ENCODE assay signal across 8 mouse cellular contexts in the genomic region with DNA sequence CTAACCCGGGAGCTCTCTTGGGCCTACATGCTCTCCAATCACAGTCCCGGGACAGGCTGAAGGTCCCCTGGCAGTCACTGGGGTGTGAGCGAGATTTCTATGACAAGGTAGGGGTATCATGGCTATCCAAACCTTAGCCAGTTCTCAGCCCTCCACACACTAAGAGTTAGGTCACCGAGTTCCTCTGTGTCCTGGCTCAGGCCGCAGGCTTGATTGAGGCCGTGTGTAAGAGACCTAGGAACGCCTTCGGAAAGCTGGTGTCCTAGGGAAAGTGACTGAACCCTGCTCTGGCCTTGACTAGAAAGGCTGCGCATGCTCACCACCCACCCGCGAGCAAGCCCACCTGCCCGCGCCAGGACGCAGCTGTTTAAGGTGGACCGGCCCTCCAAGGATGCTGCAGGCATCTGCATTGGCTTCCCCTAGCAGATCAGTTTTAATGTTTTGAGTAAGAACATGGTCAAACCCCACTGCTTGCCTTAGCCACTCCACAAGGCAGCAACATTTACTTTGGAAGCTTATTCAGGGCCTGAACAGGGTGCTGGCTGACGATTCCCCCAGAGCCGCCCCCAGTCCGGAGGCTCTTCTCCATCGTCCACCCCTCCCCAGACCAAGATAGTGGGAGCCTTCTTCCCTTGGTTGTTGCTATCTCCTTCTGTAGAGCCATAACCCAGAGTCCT. TPM values are rescaled to one million over a fixed set of nuclear protein-coding genes. Genes with fewer than 3 reads are reported as not detected.
DNase-seq lines count a peak whose midpoint lies in the region; ATAC-seq and TF ChIP-seq lines count a peak whose summit lies in the region.

No protein-coding gene starts in this region.

- peak; percentile 65; the same call in 1 of the 2 replicates for ATAC-seq in embryonic facial prominence, embryonic 13.5 days (ENCODE audit: insufficient number of reproducible peaks, insufficient read depth, low FRiP score, low TSS enrichment, low read depth)
- ATAC-seq in heart, embryonic 13.5 days (ENCODE audit: extremely low read depth, insufficient number of reproducible peaks, low FRiP score, low TSS enrichment): peak; percentile 53; the same call in 1 of the 2 replicates
- ATAC-seq in kidney, embryonic 16.5 days (ENCODE audit: low FRiP score, low TSS enrichment): peak; percentile 81
- ATAC-seq in liver, embryonic 14.5 days (ENCODE audit: insufficient read depth): peak; percentile 14; the same call in 1 of the 2 replicates

- peak overlapping the region; percentile 91 for H3K27ac ChIP-seq in embryonic facial prominence, embryonic 13.5 days
- peak overlapping the region; percentile 92 for H3K27ac ChIP-seq in heart, embryonic 13.5 days (replicated peaks)
- H3K27ac ChIP-seq in kidney, embryonic 16.5 days (ENCODE audit: low read length): peak overlapping the region; percentile 90
- H3K27ac ChIP-seq in liver, embryonic 14.5 days: no peak overlapping the region

- peak overlapping the region; percentile 89 for H3K9ac ChIP-seq in embryonic facial prominence, embryonic 13.5 days
- H3K9ac ChIP-seq in heart, embryonic 13.5 days: peak overlapping the region; percentile 97
- H3K9ac ChIP-seq in kidney, embryonic 16.5 days (replicated peaks; ENCODE audit: low read length): peak overlapping the region; percentile 91
- H3K9ac ChIP-seq in liver, embryonic 14.5 days (replicated peaks): no peak overlapping the region

- peak overlapping the region; percentile 90 for H3K4me2 ChIP-seq in embryonic facial prominence, embryonic 13.5 days
- peak overlapping the region; percentile 95 for H3K4me2 ChIP-seq in heart, embryonic 13.5 days
- H3K4me2 ChIP-seq in kidney, embryonic 16.5 days (replicated peaks; ENCODE audit: low read depth, low read length): peak overlapping the region; percentile 82
- peak overlapping the region; percentile 70 for H3K4me2 ChIP-seq in liver, embryonic 14.5 days (ENCODE audit: low read depth)

- H3K4me1 ChIP-seq in embryonic facial prominence, embryonic 13.5 days: peaks cover 29% of the 10 kb centered on the region
- H3K4me1 ChIP-seq in heart, embryonic 13.5 days: peaks cover 45% of the 10 kb centered on the region
- peaks cover 24% of the 10 kb centered on the region for H3K4me1 ChIP-seq in kidney, embryonic 16.5 days (ENCODE audit: insufficient read depth, low read length)
- H3K4me1 ChIP-seq in liver, embryonic 14.5 days (replicated peaks; ENCODE audit: control insufficient read depth in 2 of 2, insufficient read depth in 2 of 2, low read length in 1 of 2): peaks cover 3 to 15% of the 10 kb centered on the region in 2 experiments; a peak in 3 of 4 replicates

- peak overlapping the region; percentile 84 for H3K4me3 ChIP-seq in embryonic facial prominence, embryonic 13.5 days
- H3K4me3 ChIP-seq in heart, embryonic 13.5 days: peak overlapping the region; percentile 94
- peak overlapping the region; percentile 85 for H3K4me3 ChIP-seq in kidney, embryonic 16.5 days (ENCODE audit: low read length)
- H3K4me3 ChIP-seq in liver, embryonic 14.5 days (ENCODE audit: insufficient read depth in 1 of 2, low read depth in 2 of 2, low read length in 2 of 2): peak overlapping the region; percentile 47 to 65

- WGBS in embryonic facial prominence, embryonic 13.5 days: 5% methylated on average over 19 of the region's 19 CpGs
- 4% methylated on average over 19 of the region's 19 CpGs for WGBS in heart, embryonic 13.5 days
- WGBS in kidney, embryonic 16.5 days: 2% methylated on average over 19 of the region's 19 CpGs
- WGBS in liver, embryonic 14.5 days (ENCODE audit: insufficient replicate concordance): 9% methylated on average over 19 of the region's 19 CpGs

- no peaks in the 10 kb centered on the region for H3K27me3 ChIP-seq in embryonic facial prominence, embryonic 13.5 days
- no peaks in the 10 kb centered on the region for H3K27me3 ChIP-seq in heart, embryonic 13.5 days (replicated peaks)
- no peaks in the 10 kb centered on the region for H3K27me3 ChIP-seq in kidney, embryonic 16.5 days (ENCODE audit: insufficient read depth, low read length)
- H3K27me3 ChIP-seq in liver, embryonic 14.5 days (ENCODE audit: control insufficient read depth, insufficient read depth, low read length): peaks cover 24% of the 10 kb centered on the region

- H3K36me3 ChIP-seq in embryonic facial prominence, embryonic 13.5 days: peaks cover 26% of the 10 kb centered on the region
- peaks cover 29% of the 10 kb centered on the region for H3K36me3 ChIP-seq in heart, embryonic 13.5 days
- peaks cover 22% of the 10 kb centered on the region for H3K36me3 ChIP-seq in kidney, embryonic 16.5 days (ENCODE audit: insufficient read depth, low read length)
- peaks cover 22% of the 10 kb centered on the region for H3K36me3 ChIP-seq in liver, embryonic 14.5 days (replicated peaks; ENCODE audit: control insufficient read depth, insufficient read depth, low read depth)

- no peaks in the 10 kb centered on the region for H3K9me3 ChIP-seq in embryonic facial prominence, embryonic 13.5 days
- H3K9me3 ChIP-seq in heart, embryonic 13.5 days: no peaks in the 10 kb centered on the region
- no peaks in the 10 kb centered on the region for H3K9me3 ChIP-seq in kidney, embryonic 16.5 days (ENCODE audit: low read length)
- no peaks in the 10 kb centered on the region for H3K9me3 ChIP-seq in liver, embryonic 14.5 days (ENCODE audit: control insufficient read depth, low read length)

- DNase-seq in CD4-positive helper T cell, adult 2 months (ENCODE audit: low read depth, low spot score): peak; percentile 33
- peak; percentile 78 for DNase-seq in adrenal gland, postnatal 14 days
- no peak for DNase-seq in liver, embryonic 14.5 days (ENCODE audit: low read depth in 3 of 3, low spot score in 3 of 3)
- DNase-seq in neural tube, embryonic 10.5 days (ENCODE audit: extremely low spot score, low spot score): peak; percentile 68
- DNase-seq in testis, postnatal 14 days (ENCODE audit: low spot score): peak; percentile 80

- TF ChIP-seq CTCF in liver, embryonic 14.5 days (IDR thresholded peaks at IDR 0.05; ENCODE audit: low read depth): no peak

- no peak for TF ChIP-seq EP300 in liver, embryonic 14.5 days (IDR thresholded peaks at IDR 0.05; ENCODE audit: low read depth)

RNA-seq across cellular contexts. Expression of a gene that starts 0.6 kb away (rescaled TPM):
- 18.6 and 22.0 TPM in 2 replicates for total RNA-seq in adrenal gland, postnatal 14 days (2021)
- 13.9 and 18.1 TPM in 2 replicates for polyA plus RNA-seq in embryonic facial prominence, embryonic 13.5 days (2015; fragmentation: Nextera tagmentation; extraction: Ambion mirVana)
- polyA plus RNA-seq in heart, embryonic 13.5 days (2015; fragmentation: Nextera tagmentation; extraction: Ambion mirVana): 20.7 and 22.1 TPM in 2 replicates
- polyA plus RNA-seq in kidney, embryonic 16.5 days (2015; fragmentation: Nextera tagmentation; extraction: Ambion mirVana): 8.9 and 11.6 TPM in 2 replicates
- polyA plus RNA-seq in liver, embryonic 14.5 days (2012; rRNA removed): 2.9 and 3.9 TPM in 2 replicates
- polyA plus RNA-seq in liver, embryonic 14.5 days (2014; fragmentation: Nextera tagmentation; extraction: Ambion mirVana): 0.88 and 1.2 TPM in 2 replicates

RNA-seq across cellular contexts. Expression of a gene that starts 13.0 kb away (rescaled TPM):
- 41.0 and 47.0 TPM in 2 replicates for total RNA-seq in adrenal gland, postnatal 14 days (2021)
- polyA plus RNA-seq in embryonic facial prominence, embryonic 13.5 days (2015; fragmentation: Nextera tagmentation; extraction: Ambion mirVana): 110 and 112 TPM in 2 replicates
- 62.3 and 66.2 TPM in 2 replicates for polyA plus RNA-seq in heart, embryonic 13.5 days (2015; fragmentation: Nextera tagmentation; extraction: Ambion mirVana)
- polyA plus RNA-seq in kidney, embryonic 16.5 days (2015; fragmentation: Nextera tagmentation; extraction: Ambion mirVana): 117 and 119 TPM in 2 replicates
- polyA plus RNA-seq in liver, embryonic 14.5 days (2012; rRNA removed): 44.4 and 51.8 TPM in 2 replicates
- polyA plus RNA-seq in liver, embryonic 14.5 days (2014; fragmentation: Nextera tagmentation; extraction: Ambion mirVana): 46.2 and 47.9 TPM in 2 replicates

RNA-seq across cellular contexts. Expression of a gene that starts 13.0 kb away (rescaled TPM):
- 139 and 155 TPM in 2 replicates for total RNA-seq in adrenal gland, postnatal 14 days (2021)
- polyA plus RNA-seq in embryonic facial prominence, embryonic 13.5 days (2015; fragmentation: Nextera tagmentation; extraction: Ambion mirVana): 608 and 686 TPM in 2 replicates
- polyA plus RNA-seq in heart, embryonic 13.5 days (2015; fragmentation: Nextera tagmentation; extraction: Ambion mirVana): 409 and 412 TPM in 2 replicates
- 508 and 585 TPM in 2 replicates for polyA plus RNA-seq in kidney, embryonic 16.5 days (2015; fragmentation: Nextera tagmentation; extraction: Ambion mirVana)
- 86.2 and 148 TPM in 2 replicates for polyA plus RNA-seq in liver, embryonic 14.5 days (2012; rRNA removed)
- 338 and 364 TPM in 2 replicates for polyA plus RNA-seq in liver, embryonic 14.5 days (2014; fragmentation: Nextera tagmentation; extraction: Ambion mirVana)

RNA-seq across cellular contexts. Expression of a gene that starts 17.8 kb away (rescaled TPM):
- not detected in 2 replicates for total RNA-seq in adrenal gland, postnatal 14 days (2021)
- polyA plus RNA-seq in embryonic facial prominence, embryonic 13.5 days (2015; fragmentation: Nextera tagmentation; extraction: Ambion mirVana): not detected in 2 replicates
- not detected in 2 replicates for polyA plus RNA-seq in heart, embryonic 13.5 days (2015; fragmentation: Nextera tagmentation; extraction: Ambion mirVana)
- polyA plus RNA-seq in kidney, embryonic 16.5 days (2015; fragmentation: Nextera tagmentation; extraction: Ambion mirVana): not detected in 2 replicates
- not detected in 2 replicates for polyA plus RNA-seq in liver, embryonic 14.5 days (2012; rRNA removed)
- not detected in 2 replicates for polyA plus RNA-seq in liver, embryonic 14.5 days (2014; fragmentation: Nextera tagmentation; extraction: Ambion mirVana)

RNA-seq across cellular contexts. Expression of a gene that starts 22.6 kb away (rescaled TPM):
- total RNA-seq in adrenal gland, postnatal 14 days (2021): not detected in 2 replicates
- 0.59 and 3.0 TPM in 2 replicates for polyA plus RNA-seq in embryonic facial prominence, embryonic 13.5 days (2015; fragmentation: Nextera tagmentation; extraction: Ambion mirVana)
- polyA plus RNA-seq in heart, embryonic 13.5 days (2015; fragmentation: Nextera tagmentation; extraction: Ambion mirVana): 1.8 and 2.7 TPM in 2 replicates
- polyA plus RNA-seq in kidney, embryonic 16.5 days (2015; fragmentation: Nextera tagmentation; extraction: Ambion mirVana): 2.1 TPM in 1 of 2 replicates, not detected in the other
- 0.18 and 0.40 TPM in 2 replicates for polyA plus RNA-seq in liver, embryonic 14.5 days (2012; rRNA removed)
- 1.3 and 1.9 TPM in 2 replicates for polyA plus RNA-seq in liver, embryonic 14.5 days (2014; fragmentation: Nextera tagmentation; extraction: Ambion mirVana)

Comparison
In these comparisons a context has a peak if more than half of its experiments do, and no peak if none do; other contexts are left out.
1. DNase-seq: peak in CD4-positive helper T cell, adult 2 months (single experiment), adrenal gland, postnatal 14 days (single experiment), neural tube, embryonic 10.5 days (single experiment) and testis, postnatal 14 days (single experiment); none in liver, embryonic 14.5 days (0 of 3).
2. ATAC-seq: peak in every context shown above with its lines; median percentile 81 in kidney, embryonic 16.5 days; 65 in embryonic facial prominence, embryonic 13.5 days; 53 in heart, embryonic 13.5 days; 14 in liver, embryonic 14.5 days.
3. Peak in every context shown above with its lines, with median percentiles within 50 percentile points of each other: H3K4me2 ChIP-seq and H3K4me3 ChIP-seq.